Mouse (Mus musculus) myocyte (in vitro differentiated cells): Measurements from ENCODE around the gene Ccdc106. TPM values are rescaled to one million over a fixed set of nuclear protein-coding genes. Genes with fewer than 3 reads are reported as not detected.

ENCODE experiments used
- H3K27me3 ChIP-seq: one replicate; pipeline ENCODE4 v1.6.1; 2011; ENCODE audit not compliant: control insufficient read depth, insufficient read depth, insufficient read length
- H3K36me3 ChIP-seq: one replicate; pipeline ENCODE4 v1.6.1; 2011; ENCODE audit not compliant: control insufficient read depth, insufficient read depth
- H3K4me2 ChIP-seq: one replicate; pipeline ENCODE4 v1.6.1; 2011; ENCODE audit warnings: low read depth, control low read depth
- H3K4me3 ChIP-seq: one replicate; pipeline ENCODE4 v1.5.1; 2011; ENCODE audit warnings: mild to moderate bottlenecking, control low read depth, moderate library complexity
- H3K79me2 ChIP-seq: one replicate; pipeline ENCODE4 v1.6.1; 2011; ENCODE audit not compliant: control insufficient read depth, insufficient read depth
- H3ac ChIP-seq: one replicate; pipeline ENCODE4 v1.6.1; 2011; ENCODE audit not compliant: control insufficient read depth, insufficient read length
- CEBPB ChIP-seq: IDR thresholded peaks from 2 replicates; pipeline ENCODE4 v1.6.1; 2011; ENCODE audit warnings: mild to moderate bottlenecking, moderate library complexity; ENCODE audit not compliant: poor library complexity, insufficient read depth, severe bottlenecking
- E2F4 ChIP-seq: IDR thresholded peaks from one replicate; pipeline ENCODE4 v1.6.1; 2011; ENCODE audit warnings: mild to moderate bottlenecking, control low read depth, moderate library complexity; ENCODE audit not compliant: insufficient read depth
- MAX ChIP-seq: IDR thresholded peaks from one replicate; pipeline ENCODE4 v1.6.1; 2011; ENCODE audit warnings: low read depth, mild to moderate bottlenecking, control low read depth
- MYOD1 ChIP-seq, 3 experiments: IDR thresholded peaks; one replicate each; pipeline ENCODE4 v1.6.1; 2011; ENCODE audit warnings: control low read depth in 2 of 3, low read depth in 2 of 3, mild to moderate bottlenecking in 2 of 3, moderate library complexity in 1 of 3; ENCODE audit not compliant: insufficient read length in 2 of 3, control insufficient read depth in 1 of 3
- MYOG ChIP-seq, 3 experiments: IDR thresholded peaks; one replicate each; pipeline ENCODE4 v1.6.1; 2011; ENCODE audit warnings: control low read depth in 2 of 3, low read depth in 2 of 3, mild to moderate bottlenecking in 2 of 3; ENCODE audit not compliant: insufficient read length in 2 of 3, control insufficient read depth in 1 of 3, insufficient read depth in 1 of 3
- POLR2A ChIP-seq: IDR thresholded peaks from one replicate; pipeline ENCODE4 v1.6.1; 2011; ENCODE audit warnings: low read depth, mild to moderate bottlenecking, control low read depth, moderate library complexity; ENCODE audit not compliant: insufficient read length
- POLR2AphosphoS2 ChIP-seq: IDR thresholded peaks from one replicate; pipeline ENCODE4 v1.6.1; 2011; ENCODE audit warnings: low read depth, control low read depth; ENCODE audit not compliant: insufficient read length
- REST ChIP-seq: IDR thresholded peaks from one replicate; pipeline ENCODE4 v1.6.1; 2011; ENCODE audit warnings: mild to moderate bottlenecking, control low read depth, moderate library complexity; ENCODE audit not compliant: insufficient read depth, insufficient read length
- SRF ChIP-seq: IDR thresholded peaks from one replicate; pipeline ENCODE4 v1.6.1; 2011; ENCODE audit warnings: low read depth; ENCODE audit not compliant: control insufficient read depth, insufficient read length
- TCF12 ChIP-seq: IDR thresholded peaks from one replicate; pipeline ENCODE4 v1.6.1; 2011; ENCODE audit warnings: mild to moderate bottlenecking, control low read depth; ENCODE audit not compliant: poor library complexity, insufficient read depth, severe bottlenecking
- TCF3 ChIP-seq: IDR thresholded peaks from one replicate; pipeline ENCODE4 v1.6.1; 2011; ENCODE audit warnings: low read depth, control low read depth; ENCODE audit not compliant: insufficient read length
- USF1 ChIP-seq: IDR thresholded peaks from one replicate; pipeline ENCODE4 v1.6.1; 2011; ENCODE audit warnings: low read depth, mild to moderate bottlenecking, control low read depth, moderate library complexity
- polyA plus RNA-seq: library from polyadenylated mRNA; unstranded; fragments of >200 nt; fragmentation: generic; extraction: Trizol; gene quantifications from one replicate; pipeline ENCODE4 v1.2.1, GENCODE M21; 2012; ENCODE audit warnings: missing spikeins

Gene Ccdc106
- polyA plus RNA-seq, 1 experiment, result 0.19 TPM

GRCm38 (mm10) chr7:5035628-5036027, 15.3 kb downstream of the Ccdc106 start:
- Histone ChIP-seq H3K36me3 (peaks cover 12% of the 10 kb centered on the region), H3K4me3 (no peak overlapping the region)
- TF ChIP-seq TCF3 (no peak), POLR2AphosphoS2 (peak; percentile 55), POLR2A (no peak), USF1 (no peak), CEBPB (no peak), MAX (no peak), MYOG (IDR thresholded peaks at IDR 0.05; ENCODE audit: control insufficient read depth in 1 of 3, insufficient read depth in 1 of 3, insufficient read length in 2 of 3, low read depth in 2 of 3) (no peak)

GRCm38 (mm10) chr7:5036136-5036535, 15.8 kb downstream of the Ccdc106 start:
- Histone ChIP-seq H3K36me3 (peaks cover 12% of the 10 kb centered on the region), H3ac (no peak overlapping the region), H3K4me2 (no peak overlapping the region), H3K27me3 (no peaks in the 10 kb centered on the region), H3K4me3 (no peak overlapping the region), H3K79me2 (no peaks in the 10 kb centered on the region)
- peak; percentile 35 for TF ChIP-seq POLR2AphosphoS2
- TF ChIP-seq E2F4, result no peak

More at GRCm38 (mm10) chr7:5035628-5036027, 15.3 kb downstream of the Ccdc106 start:
- no peak overlapping the region for H3ac ChIP-seq
- H3K79me2 ChIP-seq, result no peaks in the 10 kb centered on the region
- H3K27me3 ChIP-seq, result no peaks in the 10 kb centered on the region
- no peak overlapping the region for H3K4me2 ChIP-seq

GRCm38 (mm10) chr7:5037026-5037425, 16.7 kb downstream of the Ccdc106 start:
- H3K36me3 ChIP-seq, result peaks cover 12% of the 10 kb centered on the region
- no peak for TF ChIP-seq MYOG (IDR thresholded peaks at IDR 0.05; ENCODE audit: control insufficient read depth in 1 of 3, insufficient read depth in 1 of 3, insufficient read length in 2 of 3, low read depth in 2 of 3)
- TF ChIP-seq SRF, result no peak
- TF ChIP-seq USF1, result no peak
- no peak for TF ChIP-seq E2F4
- TF ChIP-seq TCF3, result no peak
- no peak for TF ChIP-seq MAX
- TF ChIP-seq MYOD1 (IDR thresholded peaks at IDR 0.05; ENCODE audit: control insufficient read depth in 1 of 3, insufficient read length in 2 of 3, low read depth in 2 of 3), result no peak
- no peak for TF ChIP-seq POLR2AphosphoS2
- TF ChIP-seq CEBPB, result no peak
- TF ChIP-seq POLR2A, result no peak
- TF ChIP-seq TCF12, result no peak
- no peak for TF ChIP-seq REST

GRCm38 (mm10) chr7:5037467-5037866, 17.1 kb downstream of the Ccdc106 start:
- H3K4me3 ChIP-seq, result peak overlapping the region; percentile 62
- H3ac ChIP-seq, result peak overlapping the region; percentile 52
- no peak for TF ChIP-seq CEBPB
- TF ChIP-seq USF1, result no peak
- no peak for TF ChIP-seq MYOG (IDR thresholded peaks at IDR 0.05; ENCODE audit: control insufficient read depth in 1 of 3, insufficient read depth in 1 of 3, insufficient read length in 2 of 3, low read depth in 2 of 3)
- no peak for TF ChIP-seq POLR2A
- TF ChIP-seq POLR2AphosphoS2, result no peak
- no peak for TF ChIP-seq MAX
- no peak for TF ChIP-seq REST
- no peak for TF ChIP-seq TCF3
- no peak for TF ChIP-seq TCF12
- TF ChIP-seq E2F4, result no peak
- TF ChIP-seq MYOD1 (IDR thresholded peaks at IDR 0.05; ENCODE audit: control insufficient read depth in 1 of 3, insufficient read length in 2 of 3, low read depth in 2 of 3), result no peak
- TF ChIP-seq SRF, result no peak
- peaks cover 12% of the 10 kb centered on the region for H3K36me3 ChIP-seq
- peak overlapping the region; percentile 50 for H3K4me2 ChIP-seq
- H3K79me2 ChIP-seq, result no peaks in the 10 kb centered on the region
- no peaks in the 10 kb centered on the region for H3K27me3 ChIP-seq

More at GRCm38 (mm10) chr7:5037026-5037425, 16.7 kb downstream of the Ccdc106 start:
- Histone ChIP-seq H3K4me2 (no peak overlapping the region), H3ac (no peak overlapping the region), H3K27me3 (no peaks in the 10 kb centered on the region), H3K4me3 (no peak overlapping the region), H3K79me2 (no peaks in the 10 kb centered on the region)

- Histone ChIP-seq H3K4me3 (peak within 1 kb of the TSS; percentile 62), H3K4me2 (peak within 1 kb of the TSS; percentile 76), H3K79me2 (no peaks in the 10 kb centered on the region), H3K27me3 (no peaks in the 10 kb centered on the region), H3K36me3 (peaks cover 6% of the 10 kb centered on the region), H3ac (peak within 1 kb of the TSS; percentile 52)
- TF ChIP-seq USF1 (no peak), MYOD1 (IDR thresholded peaks at IDR 0.05; ENCODE audit: control insufficient read depth in 1 of 3, insufficient read length in 2 of 3, low read depth in 2 of 3) (no peak), POLR2A (peak; percentile 64), MYOG (IDR thresholded peaks at IDR 0.05; ENCODE audit: control insufficient read depth in 1 of 3, insufficient read depth in 1 of 3, insufficient read length in 2 of 3, low read depth in 2 of 3) (no peak), TCF3 (no peak), REST (no peak), MAX (no peak), POLR2AphosphoS2 (peak; percentile 45), SRF (no peak), E2F4 (no peak), TCF12 (no peak), CEBPB (no peak)
These were observed 17.9 kb downstream of the Ccdc106 start, which contains the start of gene Zfp784 for GRCm38 (mm10) chr7:5038109-5038732. TSS of gene Zfp784 (minus strand) at chr7:5038446.
